Mouse (Mus musculus) layer of hippocampus, adult 2 months (tissue): ENCODE results near the gene Lhfp. TPM values are rescaled to one million over a fixed set of nuclear protein-coding genes. Genes with fewer than 3 reads are reported as not detected.

ENCODE experiments used
- DNase-seq, 2 experiments: peaks; one replicate each; pipeline ENCODE4 v3.0.0; 2022; ENCODE audit warnings: low spot score in 2 of 2
- H3K27ac ChIP-seq: fragments of 200-600 bp; 2 replicates; pipeline ENCODE4 v1.8.1; 2022
- H3K4me3 ChIP-seq: fragments of 200-600 bp; 2 replicates; pipeline ENCODE4 v1.8.1; 2022; ENCODE audit warnings: mild to moderate bottlenecking
- CTCF ChIP-seq: fragments of 200-600 bp; conservative IDR thresholded peaks from 2 replicates; pipeline ENCODE4 v1.8.1; 2022; ENCODE audit warnings: antibody characterized with exemption, mild to moderate bottlenecking, moderate library complexity
- total RNA-seq, 2 experiments: library from RNA; stranded (reverse); gene quantifications; 2 replicates each; pipeline ENCODE4 v1.2.3; 2021

Gene Lhfp
- total RNA-seq, 2 experiments from 2014 or later: 19.1 to 20.4 TPM

DNA sequence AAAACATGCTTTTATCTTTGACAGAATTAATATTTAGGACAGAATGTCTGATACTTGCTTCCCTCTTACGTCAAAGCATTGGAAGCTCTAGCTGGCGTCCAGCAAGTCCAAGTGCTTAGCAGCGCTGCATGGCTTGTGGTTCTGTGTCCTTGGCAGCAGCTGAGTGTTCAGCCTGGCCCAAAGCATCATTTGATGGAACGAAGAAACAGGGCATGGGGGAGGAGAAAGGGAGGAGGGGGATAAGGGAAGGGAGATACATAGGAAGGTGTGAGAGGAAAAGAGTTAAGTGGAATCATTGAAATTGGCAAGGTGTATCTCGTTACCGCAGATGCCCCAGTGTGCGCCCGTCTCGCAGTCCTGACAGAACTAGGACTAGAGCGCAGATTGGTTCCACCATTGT is 124.0 kb downstream of the Lhfp start:
- Histone ChIP-seq H3K4me3 (peak overlapping the region; percentile 45), H3K27ac (peak overlapping the region; percentile 79)
- TF ChIP-seq CTCF: no peak
- peak; percentile 26 to 43 for DNase-seq

DNA sequence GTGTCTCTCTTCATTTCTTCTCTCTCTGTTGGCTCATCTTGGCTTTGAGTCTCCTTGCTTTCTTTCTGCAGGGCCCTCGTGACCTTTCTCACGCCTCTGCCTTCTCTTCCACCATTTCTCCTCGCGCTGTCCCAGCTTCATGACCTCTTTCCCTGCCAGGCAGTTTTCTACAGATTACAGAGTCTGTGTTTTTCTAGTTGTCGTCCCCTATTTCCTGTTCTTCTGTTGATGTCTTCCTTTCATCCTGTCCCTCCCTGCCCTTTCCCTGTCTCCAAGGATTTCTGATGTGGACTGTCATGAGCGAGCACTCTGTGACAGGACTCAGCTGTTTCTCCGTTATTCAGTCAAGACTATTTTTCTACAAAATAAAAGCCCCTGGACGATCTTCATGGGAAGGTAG is 124.7 kb downstream of the Lhfp start:
- Histone ChIP-seq H3K4me3 (no peak overlapping the region; the same call in 1 of the 2 replicates), H3K27ac (peak overlapping the region; percentile 79)
- no peak for DNase-seq
- TF ChIP-seq CTCF: no peak

DNA sequence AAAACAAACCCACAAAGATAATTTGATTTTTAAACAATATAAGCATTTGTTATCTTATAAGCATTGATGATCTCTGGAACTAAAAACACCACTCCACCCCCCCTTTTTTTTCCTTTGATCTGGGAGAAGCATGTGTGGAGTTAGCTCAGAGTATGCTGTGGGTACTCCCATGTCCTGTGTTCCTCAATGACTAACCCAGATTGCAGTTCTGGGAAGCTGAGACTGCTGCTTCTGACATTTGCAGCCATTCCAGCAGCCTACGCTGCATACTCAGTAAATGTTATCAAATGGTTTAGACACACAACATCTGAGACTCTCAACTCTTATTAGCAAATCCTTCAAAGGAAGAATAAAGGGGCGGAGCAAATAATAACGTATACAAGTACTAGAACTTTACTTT is 128.2 kb downstream of the Lhfp start:
- no peak for TF ChIP-seq CTCF
- peak in 1 of 2 experiments; percentile 26 for DNase-seq
- H3K4me3 ChIP-seq: no peak overlapping the region
- no peak overlapping the region for H3K27ac ChIP-seq

GRCm38 (mm10) chr3:53173310-53174063 is 132.2 kb downstream of the Lhfp start:
- Histone ChIP-seq H3K27ac (no peak overlapping the region; the same call in 1 of the 2 replicates), H3K4me3 (no peak overlapping the region)
- no peak for TF ChIP-seq CTCF

DNA sequence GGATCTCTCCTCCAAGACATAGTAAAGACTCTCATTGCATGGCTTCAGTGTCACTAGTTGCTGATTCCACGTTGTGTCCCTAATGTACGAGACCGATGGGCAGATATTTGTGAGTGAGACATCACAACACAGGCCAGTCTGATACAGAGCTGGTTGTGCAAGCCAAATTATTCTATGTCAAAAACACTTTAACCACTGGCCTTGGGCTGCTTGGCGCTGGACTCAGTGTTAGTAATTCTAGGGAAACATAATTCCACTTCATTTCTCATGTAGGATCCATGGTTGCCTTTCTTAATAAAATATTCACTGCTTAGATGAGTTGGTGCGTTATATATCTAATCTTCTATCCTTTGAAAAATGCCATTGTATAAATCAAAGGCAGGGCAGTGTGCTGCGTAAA is 138.6 kb downstream of the Lhfp start:
- H3K27ac ChIP-seq: no peak overlapping the region

More at GRCm38 (mm10) chr3:53173310-53174063, 132.2 kb downstream of the Lhfp start:
- no peak for DNase-seq

DNA sequence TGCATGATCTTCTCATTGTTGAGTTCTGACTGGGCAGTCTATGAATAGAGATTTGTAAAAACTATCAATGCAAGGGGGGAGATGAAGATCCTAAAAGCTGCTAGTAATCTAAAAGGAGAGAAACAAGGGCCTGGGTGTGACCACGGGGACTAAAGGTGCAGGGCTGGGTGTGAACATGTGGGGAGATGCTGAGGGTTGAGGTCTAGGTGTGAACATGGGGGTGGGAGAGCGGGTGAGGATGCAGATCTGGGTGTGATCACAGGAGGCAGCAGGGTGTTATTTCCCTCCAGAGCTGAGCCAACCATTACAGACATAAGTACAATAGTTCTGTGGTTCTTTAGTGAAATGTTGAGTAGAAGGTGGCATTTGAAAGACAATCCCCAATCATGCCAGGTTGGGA is 144.1 kb downstream of the Lhfp start:
- DNase-seq: no peak
- no peak overlapping the region for H3K27ac ChIP-seq
- H3K4me3 ChIP-seq: no peak overlapping the region
- TF ChIP-seq CTCF: no peak

More for the DNA sequence above, 138.6 kb downstream of the Lhfp start:
- no peak for DNase-seq
- TF ChIP-seq CTCF: no peak
- no peak overlapping the region for H3K4me3 ChIP-seq

DNA sequence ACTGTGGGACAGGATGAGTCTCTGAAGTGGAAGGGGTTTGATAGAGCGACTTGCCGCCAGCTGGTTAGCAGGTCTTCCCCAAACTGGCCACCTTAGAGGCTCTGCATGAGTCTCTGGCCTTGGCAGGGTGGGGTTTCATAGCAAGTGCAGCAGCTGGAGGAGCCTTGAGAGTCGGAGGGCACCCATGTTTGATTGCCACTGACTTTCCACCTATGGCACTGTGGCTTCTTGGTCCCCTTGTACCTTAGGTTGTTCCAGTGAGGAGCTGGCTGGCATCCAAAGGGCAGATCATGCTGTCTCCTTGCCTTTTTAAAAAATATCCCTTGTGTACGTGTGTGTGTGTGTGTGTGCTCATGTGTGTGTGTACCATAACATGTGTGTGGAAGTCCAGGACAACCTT is 152.1 kb downstream of the Lhfp start:
- DNase-seq: no peak
- Histone ChIP-seq H3K4me3 (no peak overlapping the region), H3K27ac (no peak overlapping the region)
- no peak for TF ChIP-seq CTCF

GRCm38 (mm10) chr3:53195666-53196107 is 154.4 kb downstream of the Lhfp start:
- Histone ChIP-seq H3K27ac (no peak overlapping the region), H3K4me3 (no peak overlapping the region)
- no peak for TF ChIP-seq CTCF
- DNase-seq: no peak

- no peak for TF ChIP-seq CTCF
- H3K4me3 ChIP-seq: no peak overlapping the region
- DNase-seq: no peak
- H3K27ac ChIP-seq: no peak overlapping the region
These were observed 158.8 kb downstream of the Lhfp start for GRCm38 (mm10) chr3:53200175-53200574.

DNA sequence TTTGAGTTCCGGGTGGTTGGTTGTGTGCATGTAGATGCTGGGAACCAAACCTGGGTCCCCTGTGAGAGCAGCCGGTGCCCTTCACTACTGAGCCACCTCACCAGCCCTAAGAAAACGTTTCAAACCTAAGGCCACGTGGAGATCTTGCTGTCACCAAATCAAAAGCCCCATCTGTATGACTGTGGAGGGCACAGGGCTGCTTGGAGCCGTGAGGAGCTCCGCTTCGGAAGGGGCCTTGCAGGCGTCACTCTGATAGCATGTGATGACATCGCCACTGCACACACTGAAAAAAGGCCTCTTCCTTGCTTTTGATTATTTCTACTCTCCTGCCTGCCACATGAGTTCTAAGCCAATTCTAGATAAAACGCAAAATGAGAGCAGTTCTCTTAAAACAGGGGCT is 159.5 kb downstream of the Lhfp start:
- TF ChIP-seq CTCF: no peak
- no peak overlapping the region for H3K4me3 ChIP-seq

DNA sequence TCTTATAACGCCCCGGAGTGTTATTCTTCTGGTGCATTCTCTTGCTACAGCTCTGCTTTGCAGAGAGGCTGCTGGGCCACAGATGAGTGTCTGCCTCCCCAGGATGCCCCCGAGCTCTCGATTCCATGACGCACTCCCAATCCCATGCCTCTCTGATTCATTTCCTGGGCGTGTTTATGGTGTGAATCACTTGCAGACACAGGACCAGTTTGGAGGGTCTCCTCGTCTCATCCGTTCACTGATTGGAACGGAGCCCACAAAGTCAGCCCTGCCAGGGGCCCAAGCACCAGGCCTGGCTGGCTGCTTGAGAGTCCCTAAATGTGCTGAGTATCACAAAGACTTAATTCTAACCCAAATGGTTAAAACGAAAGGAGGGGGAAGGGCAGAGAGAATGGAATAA is 160.3 kb downstream of the Lhfp start:
- H3K27ac ChIP-seq: peak overlapping the region; percentile 55
- no peak for TF ChIP-seq CTCF
- no peak for DNase-seq

More for the DNA sequence above, 159.5 kb downstream of the Lhfp start:
- H3K27ac ChIP-seq: no peak overlapping the region
- no peak for DNase-seq

GRCm38 (mm10) chr3:53202184-53202583 is 160.9 kb downstream of the Lhfp start:
- TF ChIP-seq CTCF: no peak
- DNase-seq: peak in 1 of 2 experiments; percentile 18

More for the DNA sequence above, 160.3 kb downstream of the Lhfp start:
- no peak overlapping the region for H3K4me3 ChIP-seq

GRCm38 (mm10) chr3:53202698-53203097 is 161.4 kb downstream of the Lhfp start:
- no peak for DNase-seq
- no peak for TF ChIP-seq CTCF
- H3K27ac ChIP-seq: peak overlapping the region; percentile 59; the same call in 1 of the 2 replicates
- H3K4me3 ChIP-seq: no peak overlapping the region

More at GRCm38 (mm10) chr3:53202184-53202583, 160.9 kb downstream of the Lhfp start:
- no peak overlapping the region for H3K4me3 ChIP-seq
- peak overlapping the region; percentile 59 for H3K27ac ChIP-seq

- TF ChIP-seq CTCF: no peak
- Histone ChIP-seq H3K4me3 (no peak overlapping the region), H3K27ac (no peak overlapping the region)
- DNase-seq: no peak
These were observed 162.3 kb downstream of the Lhfp start for GRCm38 (mm10) chr3:53203656-53204055.
